Mouse (Mus musculus) lung, adult 2 months (tissue): Measurements from ENCODE around the gene Brd3.

ENCODE experiments used
- CTCF ChIP-seq: fragments of 200-500 bp; IDR thresholded peaks from 2 replicates; pipeline ENCODE4 v1.5.1; 2011; ENCODE audit warnings: mild to moderate bottlenecking, low read length, control low read depth; ENCODE audit not compliant: insufficient read depth
- POLR2A ChIP-seq: fragments of 200-500 bp; IDR thresholded peaks from 2 replicates; pipeline ENCODE4 v1.6.1; 2011; ENCODE audit warnings: low read depth, mild to moderate bottlenecking, control low read depth, low read length, borderline replicate concordance; ENCODE audit errors: extremely low read depth

- TF ChIP-seq POLR2A (no peak), CTCF (no peak)
Measured at GRCm38 (mm10) chr2:27488362-27488761, 19.1 kb downstream of the Brd3 start.
